Mouse (Mus musculus) small intestine, adult 2 months (tissue): ENCODE data around the gene Arhgef3. TPM values are rescaled to one million over a fixed set of nuclear protein-coding genes. Genes with fewer than 3 reads are reported as not detected.

ENCODE experiments used
- H3K27ac ChIP-seq: fragments of 200-500 bp; 2 replicates; pipeline ENCODE4 v1.5.1; 2012; ENCODE audit warnings: low read depth, low read length, control low read depth, inconsistent platforms; ENCODE audit not compliant: insufficient read depth
- H3K27me3 ChIP-seq: fragments of 200-500 bp; 2 replicates; pipeline ENCODE4 v1.6.1; 2012; ENCODE audit warnings: mild to moderate bottlenecking, moderate library complexity, low read length, inconsistent platforms; ENCODE audit not compliant: control insufficient read depth, insufficient read depth
- H3K36me3 ChIP-seq: fragments of 200-500 bp; 2 replicates; pipeline ENCODE4 v1.6.1; 2012; ENCODE audit warnings: mild to moderate bottlenecking, low read length, control low read depth, inconsistent platforms; ENCODE audit not compliant: control insufficient read depth, insufficient read depth
- H3K4me1 ChIP-seq: fragments of 200-500 bp; 2 replicates; pipeline ENCODE4 v1.6.1; 2012; ENCODE audit warnings: low read length, inconsistent platforms, mixed read lengths; ENCODE audit not compliant: control insufficient read depth, insufficient read depth, insufficient read length
- H3K4me3 ChIP-seq: fragments of 200-500 bp; 2 replicates; pipeline ENCODE4 v1.5.1; 2012; ENCODE audit warnings: low read depth, mild to moderate bottlenecking, control low read depth, inconsistent platforms, low read length, moderate library complexity
- CTCF ChIP-seq: fragments of 200-500 bp; IDR thresholded peaks from 2 replicates; pipeline ENCODE4 v1.5.1; 2012; ENCODE audit warnings: low read depth, mild to moderate bottlenecking, control low read depth, inconsistent platforms, low read length, moderate library complexity, mixed read lengths; ENCODE audit not compliant: insufficient replicate concordance, insufficient read length; ENCODE audit errors: extremely low read depth
- POLR2A ChIP-seq: fragments of 200-500 bp; IDR thresholded peaks from 2 replicates; pipeline ENCODE4 v1.6.1; 2012; ENCODE audit warnings: low read depth, mild to moderate bottlenecking, control low read depth, inconsistent platforms, low read length, moderate library complexity
- whole genome bisulfite sequencing: fragments of 180-500 bp; shearing (Covaris S2); methylation state at CpG from one replicate; pipeline ENCODE4 v1.1.7; 2018; 5-methylcytosine and 5-hydroxymethylcytosine counted together
- polyA plus RNA-seq: library from polyadenylated mRNA; depleted of rRNA; stranded (reverse); fragments of >200 nt; gene quantifications from 2 replicates; pipeline ENCODE4 v1.2.3, GENCODE M21; 2012

Arhgef3 gene
- polyA plus RNA-seq, 1 experiment: 7.0 TPM

DNA sequence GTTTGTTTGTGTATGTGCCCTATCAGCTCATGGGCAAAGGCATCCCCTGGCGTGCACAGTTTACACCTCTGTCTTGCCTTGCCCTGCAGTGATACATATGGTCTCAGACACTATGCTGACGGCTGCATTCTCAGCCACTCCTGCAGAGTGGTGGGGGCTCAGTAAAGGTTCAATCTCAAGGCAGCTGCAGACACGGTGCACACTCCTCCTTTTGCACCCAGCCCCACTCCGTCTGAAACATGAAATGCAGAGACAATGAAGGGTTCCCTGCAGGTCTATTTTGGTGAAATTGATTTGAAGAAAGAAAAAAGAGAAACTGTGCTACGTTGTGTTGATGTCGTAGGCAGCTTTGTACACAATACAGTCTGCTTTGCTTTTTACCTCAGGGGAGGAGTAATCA, 243.5 kb downstream of the Arhgef3 start:
- 85% methylated on average over 6 of the region's 6 CpGs for WGBS
- no peak overlapping the region for H3K4me3 ChIP-seq
- TF ChIP-seq CTCF: no peak

GRCm38 (mm10) chr14:27360849-27361248, 246.2 kb downstream of the Arhgef3 start:
- TF ChIP-seq POLR2A: no peak
- no peak for TF ChIP-seq CTCF
- WGBS: 84% methylated on average over 7 of the region's 7 CpGs
- Histone ChIP-seq H3K27me3 (no peaks in the 10 kb centered on the region), H3K36me3 (no peaks in the 10 kb centered on the region), H3K27ac (no peak overlapping the region), H3K4me1 (0 out of 2 replicates have a peak, but pooled peaks cover 1% of the 10 kb centered on the region), H3K4me3 (no peak overlapping the region)

More for the DNA sequence above, 243.5 kb downstream of the Arhgef3 start:
- no peaks in the 10 kb centered on the region for H3K36me3 ChIP-seq
- no peaks in the 10 kb centered on the region for H3K27me3 ChIP-seq
- no peak overlapping the region for H3K27ac ChIP-seq
- no peaks in the 10 kb centered on the region for H3K4me1 ChIP-seq

GRCm38 (mm10) chr14:27361514-27361913, 246.8 kb downstream of the Arhgef3 start:
- H3K27me3 ChIP-seq: no peaks in the 10 kb centered on the region
- 87% methylated on average over 4 of the region's 4 CpGs for WGBS

GRCm38 (mm10) chr14:27364668-27365257, 250.1 kb downstream of the Arhgef3 start:
- Histone ChIP-seq H3K36me3 (no peaks in the 10 kb centered on the region), H3K4me1 (peaks cover 4% of the 10 kb centered on the region), H3K27ac (no peak overlapping the region), H3K27me3 (no peaks in the 10 kb centered on the region), H3K4me3 (no peak overlapping the region)
- WGBS: 49% methylated on average over 5 of the region's 5 CpGs
- TF ChIP-seq CTCF: no peak
- no peak for TF ChIP-seq POLR2A

More at GRCm38 (mm10) chr14:27361514-27361913, 246.8 kb downstream of the Arhgef3 start:
- Histone ChIP-seq H3K4me1 (0 out of 2 replicates have a peak, but pooled peaks cover 1% of the 10 kb centered on the region), H3K27ac (no peak overlapping the region), H3K4me3 (no peak overlapping the region), H3K36me3 (no peaks in the 10 kb centered on the region)
- TF ChIP-seq POLR2A (no peak), CTCF (no peak)

DNA sequence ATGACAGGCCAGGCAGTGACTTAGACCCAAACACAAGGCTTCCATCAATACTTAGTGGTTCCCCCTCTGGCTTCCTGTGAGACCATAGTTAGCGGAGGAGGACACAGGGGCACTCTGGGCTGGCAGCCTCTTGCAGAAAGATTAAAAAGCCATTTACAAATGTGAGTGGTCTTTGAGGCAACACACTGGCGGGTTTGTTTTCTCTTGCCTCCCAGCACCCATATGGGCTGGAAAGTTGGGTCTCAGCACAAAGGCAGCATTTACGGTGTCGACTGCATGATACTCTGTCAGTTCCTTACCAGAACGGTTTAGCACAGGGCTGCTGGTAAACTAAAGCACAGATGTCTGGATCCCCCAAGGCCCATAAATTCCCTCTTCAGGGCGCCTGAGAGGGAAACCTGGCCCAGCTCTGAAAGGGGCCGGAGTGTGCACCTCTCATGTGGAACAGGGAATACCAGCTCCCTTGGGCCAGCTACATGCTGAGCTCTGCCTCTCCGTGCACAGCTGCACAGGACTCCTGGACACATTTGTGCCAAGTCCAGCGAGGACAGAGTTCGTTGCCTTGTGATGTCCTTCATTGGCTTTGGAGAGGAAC, 252.5 kb downstream of the Arhgef3 start:
- Histone ChIP-seq H3K36me3 (no peaks in the 10 kb centered on the region), H3K4me1 (peaks cover 4% of the 10 kb centered on the region), H3K27ac (no peak overlapping the region), H3K4me3 (no peak overlapping the region), H3K27me3 (no peaks in the 10 kb centered on the region)
- TF ChIP-seq CTCF (no peak), POLR2A (no peak)
- WGBS: 79% methylated on average over 10 of the region's 10 CpGs

DNA sequence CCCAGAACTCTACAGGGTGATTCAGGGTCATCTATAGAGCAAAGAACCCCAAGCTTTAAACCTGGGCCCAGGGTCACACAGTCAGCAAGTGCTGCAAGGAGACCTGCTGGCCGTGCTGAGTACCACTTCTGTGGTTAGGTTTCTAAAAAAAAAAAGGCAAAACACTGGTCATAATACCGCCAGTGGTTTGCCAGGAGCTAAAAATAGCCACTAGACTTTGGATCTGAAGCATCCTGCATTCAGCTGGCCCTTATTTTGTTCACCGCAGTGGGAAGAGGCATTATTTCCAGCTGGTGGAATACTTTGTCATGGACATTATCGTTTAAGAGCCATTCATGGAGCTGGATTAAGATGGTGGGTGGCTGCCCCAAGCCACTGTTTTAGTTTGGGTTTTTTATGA, 253.9 kb downstream of the Arhgef3 start:
- no peak overlapping the region for H3K27ac ChIP-seq
- WGBS: 61% methylated on average over 4 of the region's 4 CpGs
- TF ChIP-seq CTCF (no peak), POLR2A (no peak)
- no peaks in the 10 kb centered on the region for H3K36me3 ChIP-seq
- no peak overlapping the region for H3K4me3 ChIP-seq
- H3K4me1 ChIP-seq: peaks cover 6% of the 10 kb centered on the region
- no peaks in the 10 kb centered on the region for H3K27me3 ChIP-seq

DNA sequence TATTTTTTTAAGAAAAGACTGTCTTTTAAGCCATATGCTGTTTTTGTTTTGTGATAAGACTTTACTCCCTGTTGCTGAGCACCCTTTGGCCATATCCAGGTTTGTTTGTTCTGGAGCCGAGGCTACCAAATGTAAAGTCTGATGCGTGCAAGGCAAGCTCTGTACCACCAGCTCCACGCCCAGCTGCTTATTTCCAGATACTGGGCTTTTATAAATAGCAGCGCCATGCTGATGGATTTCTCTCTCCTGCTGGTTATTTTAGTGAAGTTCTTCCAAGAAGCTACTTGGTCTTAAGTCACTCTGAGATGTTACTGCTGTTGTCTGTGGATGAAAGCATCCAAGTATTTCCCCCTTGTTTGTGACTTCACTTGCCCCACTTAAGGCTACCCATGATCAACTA, 254.8 kb downstream of the Arhgef3 start:
- peaks cover 7% of the 10 kb centered on the region for H3K4me1 ChIP-seq
- WGBS: 68% methylated on average over 4 of the region's 4 CpGs
- no peak overlapping the region for H3K4me3 ChIP-seq
- H3K27ac ChIP-seq: no peak overlapping the region
- H3K27me3 ChIP-seq: no peaks in the 10 kb centered on the region
- H3K36me3 ChIP-seq: no peaks in the 10 kb centered on the region
- no peak for TF ChIP-seq CTCF
- TF ChIP-seq POLR2A: no peak
